Mouse (Mus musculus): ENCODE results near the gene Ppp1r35.

Gene Ppp1r35

DNA sequence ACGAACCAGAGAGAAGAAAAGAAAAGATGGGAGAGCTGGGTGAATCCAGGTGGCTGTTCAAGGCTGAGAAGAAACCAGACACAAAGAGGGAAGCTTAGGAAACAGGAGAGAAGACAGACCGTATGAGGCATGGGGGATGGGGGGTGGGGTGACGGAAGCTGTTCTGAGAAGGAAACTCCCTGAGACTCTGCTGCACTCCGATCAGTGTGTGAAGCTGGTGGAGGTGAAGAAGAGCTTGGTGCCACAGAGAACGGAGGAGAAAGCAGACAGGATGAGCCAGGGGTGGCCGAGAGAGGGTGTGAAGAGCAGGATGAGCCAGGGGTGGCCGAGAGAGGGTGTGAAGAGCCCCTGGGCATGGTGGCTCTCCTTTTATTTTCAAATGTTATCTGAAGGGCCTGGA is 47.8 kb downstream of the Ppp1r35 start:
- DNase-seq (ENCODE audit: low spot score in 2 of 2) = no peak

DNA sequence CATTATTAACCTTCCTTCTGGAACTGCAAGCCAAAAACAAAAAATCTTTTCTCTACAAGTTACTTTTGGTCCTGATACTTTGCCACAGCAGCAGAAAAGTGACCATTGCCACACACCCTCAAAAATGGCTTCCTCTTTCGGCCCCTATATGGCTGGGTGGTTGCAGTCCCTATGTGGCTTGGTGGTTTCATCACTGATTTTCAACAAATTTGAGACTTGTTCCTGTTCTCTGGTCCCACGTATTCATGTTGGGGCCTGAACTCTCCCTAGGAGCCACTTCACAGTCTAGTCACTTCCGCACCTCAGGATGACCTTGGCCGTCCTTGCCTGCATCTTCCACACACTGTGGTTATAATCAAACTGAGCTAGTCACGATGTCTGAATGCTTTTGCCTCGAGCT is 50.0 kb downstream of the Ppp1r35 start:
- no peak for DNase-seq (ENCODE audit: low spot score in 2 of 2)
